Mouse (Mus musculus) forebrain, postnatal 0 days (tissue): ENCODE data around the gene Defb35. TPM values are rescaled to one million over a fixed set of nuclear protein-coding genes. Genes with fewer than 3 reads are reported as not detected.

Experiments used
- ATAC-seq: fragments of 200-750 bp; cut with Nextera tagmentation; 2 replicates; pipeline ENCODE4 v1.8.0; 2017; ENCODE audit warnings: mild to moderate bottlenecking, moderate library complexity
- DNase-seq: peaks from one replicate; pipeline ENCODE4 v3.0.0-alpha.2; 2015
- H3K27ac ChIP-seq: fragments of 300-500 bp; sonication (generic); 2 replicates; pipeline ENCODE4 v1.5.1; 2014; ENCODE audit warnings: low read depth, mild to moderate bottlenecking, antibody characterized with exemption, low read length, moderate library complexity, mixed read lengths
- H3K27me3 ChIP-seq: fragments of 300-500 bp; sonication (generic); 2 replicates; pipeline ENCODE4 v1.6.1; 2014; ENCODE audit warnings: mild to moderate bottlenecking, low read length, mixed read lengths; ENCODE audit not compliant: insufficient read depth
- H3K36me3 ChIP-seq: fragments of 300-500 bp; sonication (generic); 2 replicates; pipeline ENCODE4 v1.6.1; 2014; ENCODE audit warnings: mild to moderate bottlenecking, moderate library complexity; ENCODE audit not compliant: insufficient read depth
- H3K4me1 ChIP-seq: fragments of 300-500 bp; sonication (generic); 2 replicates; pipeline ENCODE4 v1.6.1; 2014; ENCODE audit warnings: antibody characterized with exemption; ENCODE audit not compliant: insufficient read depth
- H3K4me2 ChIP-seq: fragments of 300-500 bp; sonication (generic); 2 replicates; pipeline ENCODE4 v1.6.1; 2014; ENCODE audit warnings: low read depth, mild to moderate bottlenecking, moderate library complexity
- H3K4me3 ChIP-seq: fragments of 300-500 bp; sonication (generic); 2 replicates; pipeline ENCODE4 v1.5.1; 2014; ENCODE audit warnings: low read depth, low read length, mixed read lengths
- H3K9ac ChIP-seq: fragments of 300-500 bp; sonication (generic); 2 replicates; pipeline ENCODE4 v1.6.1; 2014; ENCODE audit warnings: mild to moderate bottlenecking
- H3K9me3 ChIP-seq: fragments of 300-500 bp; sonication (generic); 2 replicates; pipeline ENCODE4 v1.6.1; 2016; ENCODE audit warnings: low read length
- CTCF ChIP-seq: sonication (generic); IDR thresholded peaks from 2 replicates; pipeline ENCODE4 v1.5.1; 2016; ENCODE audit warnings: antibody characterized with exemption, control low read depth, low read depth
- WGBS: fragments of 180-500 bp; shearing (Covaris S2); extraction: QIAGEN DNeasy Blood & Tissue Kit; methylation state at CpG from one replicate; pipeline ENCODE4 v1.1.7; 2014; 5-methylcytosine and 5-hydroxymethylcytosine counted together
- polyA plus RNA-seq: library from polyadenylated mRNA; unstranded; fragments of >200 nt; fragmentation: Nextera tagmentation; extraction: Ambion mirVana; gene quantifications from 2 replicates; pipeline ENCODE4 v1.2.1, GENCODE M21; 2015
- total RNA-seq: library from RNA; depleted of rRNA; stranded (reverse); fragments of >200 nt; gene quantifications from 2 replicates; pipeline ENCODE4 v1.2.3, GENCODE M21; 2014

Defb35 gene
- total and polyA plus RNA-seq, 2 experiments from 2014 or later, result not detected

DNA sequence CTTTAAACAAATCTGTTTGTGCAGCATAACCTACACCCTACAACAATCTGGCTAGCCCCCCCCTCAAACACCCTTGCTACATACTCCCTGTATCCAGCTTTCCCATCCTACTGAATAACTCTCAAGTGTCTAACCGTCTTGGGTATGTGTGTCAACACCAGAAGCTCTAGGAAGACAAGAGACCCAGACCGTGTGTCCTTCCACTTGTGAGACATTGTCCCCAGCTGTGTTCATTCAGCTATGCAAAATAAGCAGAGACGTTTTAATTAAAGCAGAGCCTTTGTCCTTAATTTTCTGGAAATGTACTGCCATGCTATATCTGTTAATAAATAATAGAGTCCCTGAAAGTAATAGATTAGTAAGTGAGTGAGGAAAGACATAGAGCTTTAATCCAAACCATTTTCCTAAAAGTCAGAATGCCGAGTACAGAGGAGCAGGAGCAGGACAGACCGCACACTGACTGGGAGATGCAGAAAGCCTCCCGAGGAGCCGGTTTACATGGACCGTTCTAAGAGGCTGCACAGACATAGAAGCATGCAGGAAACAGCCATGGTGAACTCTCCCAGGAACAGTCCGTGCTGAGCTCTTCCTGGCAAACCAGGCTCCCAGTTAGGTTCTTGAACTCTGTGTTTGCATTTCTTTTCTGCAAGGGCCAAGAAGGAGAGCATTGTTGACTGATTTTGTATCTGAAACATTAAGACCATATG lies 9.3 kb downstream of the Defb35 start:
- no peak for TF ChIP-seq CTCF
- Histone ChIP-seq H3K9me3 (no peaks in the 10 kb centered on the region), H3K4me3 (no peak overlapping the region), H3K4me2 (no peak overlapping the region), H3K36me3 (no peaks in the 10 kb centered on the region), H3K27ac (no peak overlapping the region), H3K4me1 (no peaks in the 10 kb centered on the region), H3K9ac (no peak overlapping the region), H3K27me3 (no peaks in the 10 kb centered on the region)
- ATAC-seq (no peak), DNase-seq (no peak)
- 57% methylated on average over 9 of the region's 9 CpGs for WGBS

DNA sequence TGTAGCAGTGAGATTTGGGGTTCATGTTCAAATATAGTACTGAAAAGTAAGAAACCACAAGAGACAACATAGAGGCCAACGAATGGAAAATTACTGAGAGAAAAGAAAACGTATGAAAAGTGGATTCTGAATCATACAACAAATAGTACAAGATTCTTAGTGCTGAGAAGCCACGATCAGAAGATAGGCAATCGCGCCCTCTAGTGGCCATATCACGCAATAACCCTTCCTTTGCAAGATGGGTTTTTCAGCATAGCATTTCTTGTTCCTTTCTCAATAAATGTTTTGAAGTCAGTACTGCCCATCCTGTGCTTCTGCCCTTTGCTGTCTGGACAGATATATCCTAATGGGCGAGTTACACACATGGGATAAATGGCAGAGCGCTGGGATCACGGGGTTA lies 17.2 kb downstream of the Defb35 start:
- H3K4me1 ChIP-seq, result no peaks in the 10 kb centered on the region
- H3K27me3 ChIP-seq, result no peaks in the 10 kb centered on the region
- H3K9me3 ChIP-seq, result no peaks in the 10 kb centered on the region
- peak; percentile 86 for TF ChIP-seq CTCF
- ATAC-seq (peak; percentile 47; the same call in 1 of the 2 replicates), DNase-seq (peak; percentile 71)
- H3K4me3 ChIP-seq, result no peak overlapping the region
- 4% methylated on average over 9 of the region's 9 CpGs for WGBS
- H3K9ac ChIP-seq, result no peak overlapping the region
- H3K4me2 ChIP-seq, result no peak overlapping the region
- no peaks in the 10 kb centered on the region for H3K36me3 ChIP-seq
- no peak overlapping the region for H3K27ac ChIP-seq

- ATAC-seq, result no peak
- no peaks in the 10 kb centered on the region for H3K27me3 ChIP-seq
Observed at GRCm38 (mm10) chr8:21956336-21956735, 18.2 kb downstream of the Defb35 start.

DNA sequence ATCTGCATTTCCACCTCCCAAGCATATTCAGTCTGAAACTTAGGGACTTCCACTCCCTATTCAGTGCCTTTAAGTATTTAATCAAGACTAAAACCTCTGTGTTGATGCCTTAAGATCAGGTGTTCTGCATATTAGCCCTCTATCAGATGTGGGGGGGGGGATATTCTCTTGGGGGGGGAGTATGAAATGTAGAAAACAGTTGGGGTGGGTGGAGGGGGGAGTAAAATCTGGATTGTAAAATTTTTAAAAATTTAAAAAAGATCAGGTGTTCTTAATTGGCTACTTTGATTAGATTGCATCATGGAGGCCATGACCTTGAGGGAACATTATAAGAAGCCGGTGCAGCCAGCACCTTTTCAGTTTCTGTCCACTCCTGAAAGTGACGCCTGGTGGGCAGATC lies 20.3 kb downstream of the Defb35 start, which contains the start of gene Fam90a1a:
Gene Fam90a1a, plus strand, starts transcription at position 301 of the 400 bp plus-strand sequence.
- no peak within 1 kb of the TSS for H3K4me3 ChIP-seq
- TF ChIP-seq CTCF, result no peak
- no peak for ATAC-seq

More at GRCm38 (mm10) chr8:21956336-21956735, 18.2 kb downstream of the Defb35 start:
- H3K4me2 ChIP-seq, result no peak overlapping the region
- no peaks in the 10 kb centered on the region for H3K4me1 ChIP-seq
- TF ChIP-seq CTCF, result no peak
- no peak overlapping the region for H3K9ac ChIP-seq
- H3K27ac ChIP-seq, result no peak overlapping the region
- H3K4me3 ChIP-seq, result no peak overlapping the region
- H3K36me3 ChIP-seq, result no peaks in the 10 kb centered on the region
- DNase-seq, result no peak
- no peaks in the 10 kb centered on the region for H3K9me3 ChIP-seq
- 84% methylated on average over 3 of the region's 3 CpGs for WGBS

DNA sequence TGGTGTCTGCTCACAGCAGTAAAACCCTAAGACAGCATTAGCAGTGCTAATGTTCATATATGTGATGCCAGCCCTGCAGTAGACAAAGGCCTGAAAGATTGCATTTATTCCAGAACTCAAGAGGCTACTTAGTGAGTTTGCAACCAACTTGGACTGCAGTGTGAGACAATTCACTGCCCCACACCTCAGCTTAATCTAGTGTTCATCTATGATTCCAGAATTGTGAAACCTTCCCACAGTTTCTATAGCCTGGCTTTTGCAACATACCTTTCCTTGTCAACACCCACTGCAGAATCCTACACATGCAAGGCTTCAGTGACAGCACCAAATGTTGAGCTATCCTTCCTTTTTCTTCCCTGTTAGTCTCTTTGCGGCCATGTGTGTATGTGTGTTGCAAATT lies 28.5 kb downstream of the Defb35 start:
- DNase-seq, result no peak
- no peaks in the 10 kb centered on the region for H3K27me3 ChIP-seq
- no peak overlapping the region for H3K4me3 ChIP-seq
- 71% methylated on average over 1 of the region's 1 CpGs for WGBS
- no peaks in the 10 kb centered on the region for H3K36me3 ChIP-seq
- no peak for ATAC-seq
- H3K27ac ChIP-seq, result no peak overlapping the region
- no peak for TF ChIP-seq CTCF
- H3K9me3 ChIP-seq, result no peaks in the 10 kb centered on the region
- no peaks in the 10 kb centered on the region for H3K4me1 ChIP-seq
- no peak overlapping the region for H3K9ac ChIP-seq
- H3K4me2 ChIP-seq, result no peak overlapping the region

More for the DNA sequence above, 20.3 kb downstream of the Defb35 start, which contains the start of gene Fam90a1a:
- Histone ChIP-seq H3K4me2 (no peak within 1 kb of the TSS), H3K9ac (no peak within 1 kb of the TSS), H3K9me3 (no peaks in the 10 kb centered on the region), H3K27me3 (no peaks in the 10 kb centered on the region), H3K4me1 (no peaks in the 10 kb centered on the region), H3K36me3 (no peaks in the 10 kb centered on the region), H3K27ac (no peak within 1 kb of the TSS)
- DNase-seq, result no peak
- 91% methylated on average over 2 of the region's 2 CpGs for WGBS

- Histone ChIP-seq H3K9ac (no peak within 1 kb of the TSS), H3K27me3 (no peaks in the 10 kb centered on the region), H3K4me1 (no peaks in the 10 kb centered on the region), H3K9me3 (no peaks in the 10 kb centered on the region), H3K4me2 (no peak within 1 kb of the TSS), H3K4me3 (no peak within 1 kb of the TSS), H3K27ac (no peak within 1 kb of the TSS), H3K36me3 (no peaks in the 10 kb centered on the region)
- no peak for TF ChIP-seq CTCF
- 92% methylated on average over 3 of the region's 3 CpGs for WGBS
- ATAC-seq (no peak), DNase-seq (no peak)
Observed at GRCm38 (mm10) chr8:21969475-21969874, 31.3 kb downstream of the Defb35 start, which contains the start of gene Ccdc70. Gene Ccdc70 (plus strand): TSS chr8:21969775.

DNA sequence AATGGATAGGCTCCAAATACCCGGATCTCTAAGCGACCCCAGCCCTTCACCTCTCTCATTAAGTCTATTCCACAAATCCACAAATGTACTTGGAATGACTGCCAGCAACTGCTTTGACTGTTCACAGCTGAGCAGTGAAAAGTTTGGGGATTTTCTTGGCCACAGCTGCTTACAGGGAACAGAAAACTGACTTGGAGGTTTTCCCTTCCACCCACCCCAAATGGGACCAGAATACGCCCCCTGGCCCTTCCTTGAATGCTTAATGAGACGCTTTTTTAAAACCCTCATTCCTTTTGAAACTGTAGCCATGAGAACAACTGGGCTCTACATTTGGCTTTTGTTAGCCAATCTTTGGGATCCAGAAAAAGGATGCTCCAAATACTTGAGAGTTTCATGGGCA lies 40.0 kb downstream of the Defb35 start:
- WGBS, result 28% methylated on average over 4 of the region's 4 CpGs
- peak; percentile 16 for DNase-seq

More for the DNA sequence above, 40.0 kb downstream of the Defb35 start:
- Histone ChIP-seq H3K27me3 (no peaks in the 10 kb centered on the region), H3K36me3 (no peaks in the 10 kb centered on the region), H3K4me1 (no peaks in the 10 kb centered on the region), H3K4me2 (no peak overlapping the region), H3K4me3 (no peak overlapping the region), H3K9me3 (no peaks in the 10 kb centered on the region), H3K9ac (no peak overlapping the region), H3K27ac (no peak overlapping the region)
- TF ChIP-seq CTCF, result no peak
- ATAC-seq, result peak; percentile 61
